Mouse (Mus musculus): ENCODE data around the gene Rab3gap1. TPM values are rescaled to one million over a fixed set of nuclear protein-coding genes. Genes with fewer than 3 reads are reported as not detected.
A peak's percentile ranks its signal among the peaks of the same experiment; 100 is the strongest.

Rab3gap1 gene
- total RNA-seq, 2 experiments from 2014 or later: 65.4 to 67.9 TPM

- no peak for DNase-seq (ENCODE audit: low spot score in 2 of 2)
- intact Hi-C loops (cut with DNase I): no loop called here
Observed at GRCm38 (mm10) chr1:127970870-127971269, 102.3 kb downstream of the Rab3gap1 start.

DNA sequence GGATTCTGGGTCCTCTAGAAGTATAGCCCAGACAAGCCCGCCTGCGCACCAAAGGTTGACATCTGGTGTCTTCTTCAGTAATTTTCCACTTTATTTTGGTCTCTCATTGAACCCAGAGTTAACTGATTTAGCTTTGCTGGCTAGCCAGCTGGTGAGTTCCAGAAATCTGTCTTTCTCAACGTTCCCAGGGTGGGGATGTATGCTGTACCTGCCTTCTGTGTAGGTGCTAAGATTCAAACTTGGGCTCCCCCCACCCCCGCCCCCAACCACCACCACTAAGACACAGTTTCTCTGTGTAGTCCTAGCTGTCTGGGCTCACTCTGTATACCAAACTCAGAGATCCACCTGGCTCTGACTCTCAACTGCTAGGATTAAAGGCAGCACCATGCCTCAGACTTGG lies 105.5 kb downstream of the Rab3gap1 start:
- no peak for DNase-seq (ENCODE audit: low spot score in 2 of 2)
- intact Hi-C loops (cut with DNase I): no loop called here

GRCm38 (mm10) chr1:127975676-127976075 lies 107.1 kb downstream of the Rab3gap1 start:
- DNase-seq (ENCODE audit: low spot score in 2 of 2): peak; percentile 44 to 82
- intact Hi-C loops (cut with DNase I): no loop called here

GRCm38 (mm10) chr1:127976106-127976505 lies 107.5 kb downstream of the Rab3gap1 start:
- no peak for DNase-seq (ENCODE audit: low spot score in 2 of 2)
- intact Hi-C loops (cut with DNase I): no loop called here

DNA sequence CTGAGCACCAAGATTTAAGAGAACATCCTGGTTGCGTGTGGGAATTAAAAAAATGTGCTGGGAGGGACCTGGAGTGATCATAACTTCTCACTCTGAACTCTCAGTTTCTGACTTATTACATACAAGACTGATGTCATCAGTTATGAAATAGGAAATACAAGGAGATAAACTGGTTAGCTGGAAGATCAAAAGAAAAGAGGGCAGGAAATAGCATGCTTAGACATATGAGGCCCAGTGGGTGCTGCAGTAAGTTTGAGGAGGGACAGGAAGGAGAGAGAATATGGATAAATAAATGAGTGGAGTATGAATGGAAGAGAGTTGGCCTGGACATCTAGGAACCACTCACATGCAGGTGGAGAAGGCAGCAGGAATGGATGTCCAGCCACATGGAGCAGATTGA lies 109.6 kb downstream of the Rab3gap1 start:
- intact Hi-C loops (cut with DNase I): no loop called here
- DNase-seq (ENCODE audit: low spot score in 2 of 2): no peak

DNA sequence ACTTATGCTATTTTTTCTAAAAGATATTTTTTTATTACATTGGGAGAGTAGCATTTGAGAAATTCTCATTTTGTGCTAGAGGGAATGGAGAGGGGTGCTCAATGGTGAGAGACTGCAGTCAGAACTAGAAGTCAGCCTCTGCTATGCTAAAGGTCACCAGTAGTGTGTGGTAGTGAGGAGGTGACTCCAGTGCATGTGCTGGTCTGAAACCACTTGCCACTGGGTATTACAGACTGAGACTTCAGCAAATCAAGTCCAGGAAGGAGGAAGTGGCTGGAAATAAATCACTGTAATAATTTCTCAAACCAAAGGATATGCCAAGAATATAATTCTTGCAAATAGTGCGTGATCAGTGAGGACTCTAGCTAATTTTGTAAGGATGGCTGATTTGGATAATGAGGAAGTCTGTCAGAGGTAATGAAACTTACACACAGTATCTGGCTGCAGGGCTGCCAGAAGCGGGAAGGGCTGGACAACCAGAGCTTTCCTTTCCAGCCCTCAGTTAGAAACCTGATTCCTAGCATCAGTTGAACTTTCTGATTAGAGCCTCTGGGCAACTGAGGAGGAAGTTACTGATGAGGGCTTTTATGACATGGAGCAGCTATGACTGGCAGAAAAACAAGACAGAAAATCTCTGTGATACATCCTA lies 112.5 kb downstream of the Rab3gap1 start:
- DNase-seq (ENCODE audit: low spot score in 2 of 2): no peak
- intact Hi-C loops (cut with DNase I): no loop called here

- DNase-seq (ENCODE audit: low spot score in 2 of 2): no peak
- intact Hi-C loops (cut with DNase I): no loop called here
Observed at GRCm38 (mm10) chr1:127982268-127982667, 113.7 kb downstream of the Rab3gap1 start.

GRCm38 (mm10) chr1:127983274-127983993 lies 114.9 kb downstream of the Rab3gap1 start:
- no peak for DNase-seq (ENCODE audit: low spot score in 2 of 2)
- intact Hi-C loops (cut with DNase I): no loop called here

DNA sequence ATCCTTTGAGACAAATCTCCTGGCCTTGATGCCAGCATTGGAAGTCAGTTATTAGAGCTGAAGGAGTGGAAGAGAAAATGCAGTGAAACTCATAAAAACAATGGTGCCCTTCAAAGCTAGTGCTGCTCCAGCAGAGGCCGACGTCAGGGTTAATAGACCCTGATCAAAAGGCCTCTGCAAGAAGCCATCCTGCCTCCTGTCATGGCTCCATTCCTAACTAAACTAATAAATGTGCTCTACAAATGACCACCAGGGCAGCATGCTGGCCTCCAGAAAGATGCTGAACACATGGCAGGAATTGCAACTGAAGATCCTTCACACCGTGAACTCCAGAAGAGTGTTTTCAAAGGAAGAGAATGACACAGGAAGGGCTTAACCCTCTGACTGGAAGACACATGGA lies 116.8 kb downstream of the Rab3gap1 start:
- intact Hi-C loops (cut with DNase I): no loop called here
- DNase-seq (ENCODE audit: low spot score in 2 of 2): no peak

- no peak for DNase-seq (ENCODE audit: low spot score in 2 of 2)
- intact Hi-C loops (cut with DNase I): no loop called here
Observed at GRCm38 (mm10) chr1:127988246-127988645, 119.7 kb downstream of the Rab3gap1 start.

DNA sequence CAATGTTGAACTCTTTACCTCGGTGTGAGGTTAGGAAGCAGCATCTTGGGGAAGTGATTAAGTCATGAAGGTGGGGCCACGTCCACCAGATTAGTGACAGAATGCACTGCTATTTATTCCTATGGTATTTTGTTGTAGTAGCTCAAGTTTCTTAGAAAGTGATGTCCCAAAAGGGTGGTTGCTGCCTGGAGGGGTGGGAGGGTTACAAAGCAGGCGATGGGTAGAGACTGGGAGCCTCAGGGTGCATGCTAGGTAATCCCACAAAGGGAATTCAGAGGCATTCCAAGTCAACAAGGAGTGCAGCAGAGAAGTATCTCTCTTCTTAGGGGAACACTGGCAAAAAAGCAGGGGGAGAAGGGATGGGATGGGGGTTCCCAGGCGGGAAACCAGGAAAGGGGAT lies 120.8 kb downstream of the Rab3gap1 start:
- DNase-seq (ENCODE audit: low spot score in 2 of 2): no peak
- intact Hi-C loops (cut with DNase I): no loop called here

- peak; percentile 16 to 17 for DNase-seq (ENCODE audit: low spot score in 2 of 2)
- intact Hi-C loops (cut with DNase I): no loop called here
Observed at GRCm38 (mm10) chr1:127989876-127990731, 121.5 kb downstream of the Rab3gap1 start.

Other genes starting within 250 kb of the Rab3gap1 start
- 10 to 100 TPM; 34.3 to 37.5 TPM for gene Tmem163, start 189.2 kb upstream of the Rab3gap1 start, total RNA-seq (2021)
- not detected for gene Acmsd, start 139.4 kb upstream of the Rab3gap1 start, total RNA-seq (2021)
- gene Ccnt2, start 94.6 kb upstream of the Rab3gap1 start, total RNA-seq (2021): 10 to 100 TPM; 55.0 to 59.4 TPM
- 1 to 10 TPM; 4.7 to 7.5 TPM for gene Map3k19, start 13.7 kb upstream of the Rab3gap1 start, total RNA-seq (2021)
- gene Zranb3, start 234.3 kb downstream of the Rab3gap1 start, total RNA-seq (2021): 1 to 10 TPM; 7.7 to 8.0 TPM
- 100 to 1,000 TPM; 418 to 474 TPM for gene R3hdm1, start 234.5 kb downstream of the Rab3gap1 start, total RNA-seq (2021)

All from left cerebral cortex, postnatal 14 days (tissue).